Mouse (Mus musculus): ENCODE measurements around the gene Ctnna2. TPM values are rescaled to one million over a fixed set of nuclear protein-coding genes. Genes with fewer than 3 reads are reported as not detected.

Ctnna2 gene
- polyA plus RNA-seq, 1 experiment, result 0.70 TPM

DNA sequence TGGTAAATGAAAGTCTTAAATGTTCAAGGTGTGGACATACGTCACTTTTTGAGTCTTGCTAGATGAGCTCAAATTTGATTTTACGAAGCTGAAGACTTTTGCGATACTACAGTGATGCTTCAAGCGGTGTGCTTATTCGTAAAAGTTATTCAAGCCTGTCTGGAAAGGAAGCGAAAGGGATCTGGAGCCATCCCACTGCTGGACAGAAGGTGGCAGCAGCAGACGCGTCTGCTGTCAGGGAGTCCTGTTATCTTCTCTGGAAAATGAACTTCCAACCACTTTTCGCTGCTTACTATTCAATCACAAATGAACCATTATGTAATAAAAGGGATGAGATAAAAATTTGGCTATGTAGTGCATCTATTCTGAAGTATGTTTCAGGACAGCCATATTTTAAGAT lies 345.5 kb downstream of the Ctnna2 start:
- Histone ChIP-seq H3K27ac (ENCODE audit: control insufficient read depth, insufficient read depth, low read length) (no peak overlapping the region), H3K4me3 (ENCODE audit: control insufficient read depth, insufficient read depth, low read length) (no peak overlapping the region), H3K27me3 (ENCODE audit: control insufficient read depth, insufficient read depth, low read length) (no peaks in the 10 kb centered on the region), H3K36me3 (ENCODE audit: control insufficient read depth, insufficient read depth, low read length) (no peaks in the 10 kb centered on the region), H3K4me1 (replicated peaks; ENCODE audit: control insufficient read depth, insufficient read depth, low read length) (no peaks in the 10 kb centered on the region)
- DNase-seq, result no peak
- no peak for TF ChIP-seq CTCF (IDR thresholded peaks at IDR 0.05; ENCODE audit: borderline replicate concordance, control insufficient read depth, extremely low read depth, insufficient read depth, low read length, poor library complexity)
- no peak for TF ChIP-seq POLR2A (IDR thresholded peaks at IDR 0.05; ENCODE audit: control insufficient read depth, extremely low read depth, insufficient read depth, low read length, poor library complexity)
- 47% methylated on average over 9 of the region's 9 CpGs for WGBS

GRCm38 (mm10) chr6:77628573-77629192 lies 350.8 kb downstream of the Ctnna2 start:
- Histone ChIP-seq H3K36me3 (ENCODE audit: control insufficient read depth, insufficient read depth, low read length) (no peaks in the 10 kb centered on the region), H3K27me3 (ENCODE audit: control insufficient read depth, insufficient read depth, low read length) (no peaks in the 10 kb centered on the region), H3K4me3 (ENCODE audit: control insufficient read depth, insufficient read depth, low read length) (no peak overlapping the region), H3K27ac (ENCODE audit: control insufficient read depth, insufficient read depth, low read length) (no peak overlapping the region), H3K4me1 (replicated peaks; ENCODE audit: control insufficient read depth, insufficient read depth, low read length) (no peaks in the 10 kb centered on the region)
- no peak for TF ChIP-seq CTCF (IDR thresholded peaks at IDR 0.05; ENCODE audit: borderline replicate concordance, control insufficient read depth, extremely low read depth, insufficient read depth, low read length, poor library complexity)
- TF ChIP-seq POLR2A (IDR thresholded peaks at IDR 0.05; ENCODE audit: control insufficient read depth, extremely low read depth, insufficient read depth, low read length, poor library complexity), result no peak
- WGBS, result 58% methylated on average over 7 of the region's 7 CpGs
- no peak for DNase-seq

DNA sequence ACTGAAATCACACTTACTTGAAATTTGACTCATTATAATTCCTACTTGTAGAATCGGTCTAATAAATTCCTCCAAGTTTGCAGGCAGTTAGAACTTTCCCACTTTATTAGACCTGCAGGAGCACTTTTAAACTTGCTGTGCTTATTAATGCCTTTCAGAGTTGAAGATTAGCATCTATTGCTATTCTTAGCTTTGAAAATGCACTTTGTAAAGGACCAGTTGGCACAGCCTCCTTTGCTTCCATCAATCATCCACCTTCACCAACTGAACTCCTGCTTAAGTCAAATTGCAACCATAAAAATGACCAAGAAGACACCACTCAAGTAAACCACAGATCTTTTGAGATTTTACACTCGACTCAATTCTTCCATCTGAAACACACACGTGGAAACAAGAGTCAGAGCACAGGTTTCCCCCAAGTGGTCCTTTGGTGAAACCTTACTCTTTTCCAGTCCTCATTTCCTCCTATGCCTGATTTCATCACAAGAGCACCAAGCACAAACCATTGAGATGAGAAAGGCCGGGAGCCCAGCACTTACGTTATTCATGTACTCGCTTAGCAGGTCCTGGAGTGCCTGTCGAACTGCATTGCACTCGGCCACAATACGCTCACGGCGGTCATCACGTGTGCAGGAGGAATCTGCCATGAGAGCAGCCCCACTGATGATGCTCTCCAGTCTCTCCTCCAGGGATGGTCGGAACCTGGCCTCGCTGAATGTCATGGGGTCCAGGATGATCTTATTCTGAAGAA lies 374.7 kb downstream of the Ctnna2 start:
- H3K36me3 ChIP-seq (ENCODE audit: control insufficient read depth, insufficient read depth, low read length), result no peaks in the 10 kb centered on the region
- DNase-seq, result no peak
- TF ChIP-seq CTCF (IDR thresholded peaks at IDR 0.05; ENCODE audit: borderline replicate concordance, control insufficient read depth, extremely low read depth, insufficient read depth, low read length, poor library complexity) (no peak), POLR2A (IDR thresholded peaks at IDR 0.05; ENCODE audit: control insufficient read depth, extremely low read depth, insufficient read depth, low read length, poor library complexity) (no peak)

DNA sequence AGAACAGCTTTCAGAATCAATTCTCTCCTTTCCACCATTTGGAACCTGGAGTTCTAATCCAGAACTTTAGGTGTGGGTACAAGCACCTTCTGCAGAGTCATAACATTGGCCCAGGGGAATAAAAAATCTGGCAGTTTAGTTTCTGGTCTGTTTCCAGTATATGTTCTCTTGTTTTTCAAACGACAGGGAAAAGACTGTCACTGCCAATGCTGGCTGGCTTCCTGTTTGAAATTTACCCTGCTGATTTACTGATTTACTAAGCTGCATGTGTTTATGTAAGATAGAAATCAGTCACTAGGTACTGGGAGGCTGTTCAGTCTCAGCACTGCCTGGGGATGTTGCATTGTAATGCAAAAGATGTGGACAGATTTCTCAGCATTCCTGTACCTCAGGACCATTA lies 375.6 kb downstream of the Ctnna2 start:
- H3K4me1 ChIP-seq (replicated peaks; ENCODE audit: control insufficient read depth, insufficient read depth, low read length), result no peaks in the 10 kb centered on the region
- no peak overlapping the region for H3K4me3 ChIP-seq (ENCODE audit: control insufficient read depth, insufficient read depth, low read length)
- TF ChIP-seq POLR2A (IDR thresholded peaks at IDR 0.05; ENCODE audit: control insufficient read depth, extremely low read depth, insufficient read depth, low read length, poor library complexity), result no peak
- no peak for TF ChIP-seq CTCF (IDR thresholded peaks at IDR 0.05; ENCODE audit: borderline replicate concordance, control insufficient read depth, extremely low read depth, insufficient read depth, low read length, poor library complexity)
- H3K36me3 ChIP-seq (ENCODE audit: control insufficient read depth, insufficient read depth, low read length), result no peaks in the 10 kb centered on the region
- H3K27ac ChIP-seq (ENCODE audit: control insufficient read depth, insufficient read depth, low read length), result no peak overlapping the region
- DNase-seq, result no peak
- 5% methylated on average over 1 of the region's 1 CpGs for WGBS
- no peaks in the 10 kb centered on the region for H3K27me3 ChIP-seq (ENCODE audit: control insufficient read depth, insufficient read depth, low read length)

More for the DNA sequence above, 374.7 kb downstream of the Ctnna2 start:
- Histone ChIP-seq H3K4me3 (ENCODE audit: control insufficient read depth, insufficient read depth, low read length) (no peak overlapping the region), H3K4me1 (replicated peaks; ENCODE audit: control insufficient read depth, insufficient read depth, low read length) (no peaks in the 10 kb centered on the region), H3K27me3 (ENCODE audit: control insufficient read depth, insufficient read depth, low read length) (no peaks in the 10 kb centered on the region), H3K27ac (ENCODE audit: control insufficient read depth, insufficient read depth, low read length) (no peak overlapping the region)
- 93% methylated on average over 14 of the region's 14 CpGs for WGBS

- TF ChIP-seq CTCF (IDR thresholded peaks at IDR 0.05; ENCODE audit: borderline replicate concordance, control insufficient read depth, extremely low read depth, insufficient read depth, low read length, poor library complexity), result no peak
- no peak for TF ChIP-seq POLR2A (IDR thresholded peaks at IDR 0.05; ENCODE audit: control insufficient read depth, extremely low read depth, insufficient read depth, low read length, poor library complexity)
- no peaks in the 10 kb centered on the region for H3K36me3 ChIP-seq (ENCODE audit: control insufficient read depth, insufficient read depth, low read length)
- H3K27ac ChIP-seq (ENCODE audit: control insufficient read depth, insufficient read depth, low read length), result no peak overlapping the region
- H3K4me3 ChIP-seq (ENCODE audit: control insufficient read depth, insufficient read depth, low read length), result no peak overlapping the region
- no peaks in the 10 kb centered on the region for H3K27me3 ChIP-seq (ENCODE audit: control insufficient read depth, insufficient read depth, low read length)
- 22% methylated on average over 2 of the region's 2 CpGs for WGBS
- no peaks in the 10 kb centered on the region for H3K4me1 ChIP-seq (replicated peaks; ENCODE audit: control insufficient read depth, insufficient read depth, low read length)
- DNase-seq, result no peak
Observed at GRCm38 (mm10) chr6:77599244-77599643, 380.3 kb downstream of the Ctnna2 start.

- Histone ChIP-seq H3K4me3 (ENCODE audit: control insufficient read depth, insufficient read depth, low read length) (no peak overlapping the region), H3K27me3 (ENCODE audit: control insufficient read depth, insufficient read depth, low read length) (no peaks in the 10 kb centered on the region), H3K36me3 (ENCODE audit: control insufficient read depth, insufficient read depth, low read length) (no peaks in the 10 kb centered on the region), H3K4me1 (replicated peaks; ENCODE audit: control insufficient read depth, insufficient read depth, low read length) (no peaks in the 10 kb centered on the region), H3K27ac (ENCODE audit: control insufficient read depth, insufficient read depth, low read length) (no peak overlapping the region)
- 42% methylated on average over 4 of the region's 4 CpGs for WGBS
- DNase-seq, result no peak
- no peak for TF ChIP-seq CTCF (IDR thresholded peaks at IDR 0.05; ENCODE audit: borderline replicate concordance, control insufficient read depth, extremely low read depth, insufficient read depth, low read length, poor library complexity)
Observed at GRCm38 (mm10) chr6:77582568-77582967, 396.9 kb downstream of the Ctnna2 start.

Measured in thymus, adult 2 months (tissue).